Mouse (Mus musculus): Measurements from ENCODE around the gene Gtpbp10. TPM values are rescaled to one million over a fixed set of nuclear protein-coding genes. Genes with fewer than 3 reads are reported as not detected.

Gene Gtpbp10
- total and polyA plus RNA-seq, 3 experiments = not detected

- Histone ChIP-seq H3K27me3 (replicated peaks) (no peaks in the 10 kb centered on the region), H3K4me3 (replicated peaks in 1 of 3; ENCODE audit: low read depth in 2 of 3, low read length in 2 of 3, poor library complexity in 1 of 3) (no peak overlapping the region), H3K36me3 (replicated peaks in 1 of 2; ENCODE audit: control insufficient read depth in 1 of 2, insufficient read depth in 1 of 2, low read length in 1 of 2) (no peaks in the 10 kb centered on the region), H3K79me2 (replicated peaks; ENCODE audit: control insufficient read depth, extremely low read depth, insufficient read depth, poor library complexity, severe bottlenecking) (no peaks in the 10 kb centered on the region), H3K9ac (ENCODE audit: insufficient read depth, low read depth) (no peak overlapping the region), H3K9me3 (replicated peaks; ENCODE audit: low read length) (peaks cover 5% of the 10 kb centered on the region), H3K4me1 (ENCODE audit: control insufficient read depth in 1 of 2, insufficient read depth in 2 of 2) (no peaks in the 10 kb centered on the region; a peak in 1 of 4 replicates), H3K4me2 (ENCODE audit: insufficient read depth, low read depth, poor library complexity, severe bottlenecking) (0 out of 2 replicates have a peak overlapping the region, but pooled peaks have one; percentile 9), H3K27ac (ENCODE audit: insufficient read depth, low read depth) (no peak overlapping the region)
- DNase-seq (ENCODE audit: extremely low read depth) = no peak
- no peak for TF ChIP-seq BHLHE40 (IDR thresholded peaks at IDR 0.05; ENCODE audit: low read depth, low read length)
- no peak for TF ChIP-seq CHD2 (IDR thresholded peaks at IDR 0.05; ENCODE audit: low read length)
- TF ChIP-seq IRF4 (IDR thresholded peaks at IDR 0.05; ENCODE audit: low read depth, low read length) = no peak
- no peak for TF ChIP-seq SIN3A (IDR thresholded peaks at IDR 0.05; ENCODE audit: low read length)
- TF ChIP-seq USF1 (IDR thresholded peaks at IDR 0.05; ENCODE audit: low read depth, low read length) = no peak
- no peak for TF ChIP-seq TCF12 (IDR thresholded peaks at IDR 0.05; ENCODE audit: low read depth, low read length)
- TF ChIP-seq NELFE (IDR thresholded peaks at IDR 0.05; ENCODE audit: low read depth, low read length) = no peak
- no peak for TF ChIP-seq MAFK (IDR thresholded peaks at IDR 0.05; ENCODE audit: insufficient replicate concordance, low read length)
- no peak for TF ChIP-seq CTCF (conservative IDR thresholded peaks at IDR 0.05 in 1 of 2, IDR thresholded peaks at IDR 0.05 in 1 of 2; ENCODE audit: low read depth in 2 of 2, low read length in 2 of 2)
- TF ChIP-seq JUN (IDR thresholded peaks at IDR 0.05; ENCODE audit: insufficient read depth, low read depth, low read length) = no peak
- TF ChIP-seq ELF1 (IDR thresholded peaks at IDR 0.05; ENCODE audit: low read depth, low read length) = no peak
- no peak for TF ChIP-seq PAX5 (IDR thresholded peaks at IDR 0.05; ENCODE audit: low read length)
- no peak for TF ChIP-seq JUND (conservative IDR thresholded peaks at IDR 0.05; ENCODE audit: low read depth, low read length)
- no peak for TF ChIP-seq ZNF384 (IDR thresholded peaks at IDR 0.05; ENCODE audit: low read depth, low read length)
- TF ChIP-seq UBTF (IDR thresholded peaks at IDR 0.05; ENCODE audit: low read depth, low read length) = no peak
- TF ChIP-seq ZMIZ1 (IDR thresholded peaks at IDR 0.05; ENCODE audit: low read depth, low read length) = no peak
- TF ChIP-seq E2F4 (IDR thresholded peaks at IDR 0.05; ENCODE audit: insufficient replicate concordance, low read depth, low read length) = no peak
- no peak for TF ChIP-seq ZKSCAN1 (IDR thresholded peaks at IDR 0.05; ENCODE audit: borderline replicate concordance, low read depth, low read length)
- no peak for TF ChIP-seq NRF1 (IDR thresholded peaks at IDR 0.05; ENCODE audit: low read depth, low read length)
- no peak for TF ChIP-seq MAX (IDR thresholded peaks at IDR 0.05; ENCODE audit: low read length)
- dilution Hi-C loops (cut with MboI; ENCODE audit: extremely low pct_ligation_motif_present, extremely low pct_unique_long_range_greater_than_20kb, low sequenced_read_pairs) (no loop called here), in situ Hi-C loops (cut with MboI; ENCODE audit: low pct_ligation_motif_present, low pct_unique_long_range_greater_than_20kb, low sequenced_read_pairs) (loop anchor here (10.0 kb wide), 1 partner anchor 258 kb away; no protein-coding TSS in a partner anchor)
Observed at GRCm38 (mm10) chr5:5496393-5496792, 62.9 kb downstream of the Gtpbp10 start.

- H3K4me1 ChIP-seq (ENCODE audit: control insufficient read depth in 1 of 2, insufficient read depth in 2 of 2) = no peaks in the 10 kb centered on the region
- H3K4me2 ChIP-seq (ENCODE audit: insufficient read depth, low read depth, poor library complexity, severe bottlenecking) = no peak overlapping the region
- TF ChIP-seq ZC3H11A (IDR thresholded peaks at IDR 0.05; ENCODE audit: low read depth, low read length) (no peak), SIN3A (IDR thresholded peaks at IDR 0.05; ENCODE audit: low read length) (no peak), TCF12 (IDR thresholded peaks at IDR 0.05; ENCODE audit: low read depth, low read length) (no peak), MEF2A (IDR thresholded peaks at IDR 0.05; ENCODE audit: borderline replicate concordance, low read depth, low read length) (no peak), IRF4 (IDR thresholded peaks at IDR 0.05; ENCODE audit: low read depth, low read length) (no peak), KAT2A (IDR thresholded peaks at IDR 0.05; ENCODE audit: insufficient replicate concordance, low read length) (no peak), SMC3 (IDR thresholded peaks at IDR 0.05; ENCODE audit: low read depth, low read length) (no peak), MXI1 (IDR thresholded peaks at IDR 0.05; ENCODE audit: low read depth, low read length) (no peak)
- H3K36me3 ChIP-seq (replicated peaks in 1 of 2; ENCODE audit: control insufficient read depth in 1 of 2, insufficient read depth in 1 of 2, low read length in 1 of 2) = no peaks in the 10 kb centered on the region
- dilution Hi-C loops (cut with MboI; ENCODE audit: extremely low pct_ligation_motif_present, extremely low pct_unique_long_range_greater_than_20kb, low sequenced_read_pairs) (no loop called here), in situ Hi-C loops (cut with MboI; ENCODE audit: low pct_ligation_motif_present, low pct_unique_long_range_greater_than_20kb, low sequenced_read_pairs) (loop anchor here (10.0 kb wide), 1 partner anchor 260 kb away; no protein-coding TSS in a partner anchor)
- no peaks in the 10 kb centered on the region for H3K79me2 ChIP-seq (replicated peaks; ENCODE audit: control insufficient read depth, extremely low read depth, insufficient read depth, poor library complexity, severe bottlenecking)
- no peak for DNase-seq (ENCODE audit: extremely low read depth)
- H3K9ac ChIP-seq (ENCODE audit: insufficient read depth, low read depth) = no peak overlapping the region
- peaks cover 5% of the 10 kb centered on the region for H3K9me3 ChIP-seq (replicated peaks; ENCODE audit: low read length)
- no peak overlapping the region for H3K4me3 ChIP-seq (replicated peaks in 1 of 3; ENCODE audit: low read depth in 2 of 3, low read length in 2 of 3, poor library complexity in 1 of 3)
- no peaks in the 10 kb centered on the region for H3K27me3 ChIP-seq (replicated peaks)
- no peak overlapping the region for H3K27ac ChIP-seq (ENCODE audit: insufficient read depth, low read depth)
Observed at GRCm38 (mm10) chr5:5495042-5495441, 64.3 kb downstream of the Gtpbp10 start.
